Comparison of ENCODE assay signal across 34 mouse cellular contexts in the genomic region with DNA sequence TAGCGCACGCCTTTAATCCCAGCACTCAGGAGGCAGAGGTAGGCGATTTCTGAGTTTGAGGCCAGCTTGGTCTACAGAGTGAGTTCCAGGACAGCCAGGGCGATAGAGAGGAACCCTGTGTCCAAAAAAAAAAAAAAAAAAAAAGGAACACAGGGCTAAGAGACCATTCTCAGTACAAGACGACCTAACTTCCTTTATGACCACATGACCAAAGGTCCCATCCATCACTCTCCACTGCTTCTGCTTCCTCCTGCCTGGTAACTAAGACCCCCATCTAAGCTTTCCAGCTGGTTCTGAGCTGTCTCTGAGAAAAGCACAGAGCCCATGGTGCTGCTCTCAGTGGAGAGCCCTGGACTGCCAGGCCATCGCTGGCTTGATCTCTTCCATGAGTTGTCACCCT. TPM values are rescaled to one million over a fixed set of nuclear protein-coding genes. Genes with fewer than 3 reads are reported as not detected.
DNase-seq lines count a peak whose midpoint lies in the region; ATAC-seq and TF ChIP-seq lines count a peak whose summit lies in the region.
"Had no signal": no experiment of that assay in that cellular context is flagged by ENCODE, and none has a peak within 500 bp of the region (broad histone marks: within the 10 kb centered on the region; RNA-seq: fewer than 3 reads in every experiment).

No protein-coding gene starts in this region.

- H3K27ac ChIP-seq in kidney, embryonic 16.5 days (ENCODE audit: low read length), result no peak overlapping the region
- H3K27ac ChIP-seq in bone marrow macrophage, adult 2 months (ENCODE audit: insufficient read depth, low read depth, low read length), result peak overlapping the region; percentile 69
- H3K27ac ChIP-seq in macrophage, result peak overlapping the region; percentile 46
- H3K27ac ChIP-seq in left cerebral cortex, adult 2 months, result no peak overlapping the region
- no peak overlapping the region for H3K27ac ChIP-seq in neural tube, embryonic 15.5 days (replicated peaks)
- H3K27ac ChIP-seq: embryonic facial prominence, embryonic 12.5 days; heart, adult 2 months; heart, embryonic 15.5 days; hindbrain, embryonic 15.5 days; kidney, embryonic 15.5 days; limb, embryonic 13.5 days; liver, embryonic 12.5 days; neural tube, embryonic 12.5 days had no signal

- peaks cover 25% of the 10 kb centered on the region for H3K36me3 ChIP-seq in kidney, embryonic 16.5 days (ENCODE audit: insufficient read depth, low read length)
- peaks cover 15% of the 10 kb centered on the region for H3K36me3 ChIP-seq in macrophage (ENCODE audit: inconsistent target)
- H3K36me3 ChIP-seq in neural tube, embryonic 15.5 days, result peaks cover 13% of the 10 kb centered on the region

- DNase-seq in kidney, adult 18-20 months, result no peak
- DNase-seq in left cerebral cortex, adult 2 months (ENCODE audit: extremely low spot score in 1 of 2, low spot score in 2 of 2), result no peak
- DNase-seq: adrenal gland, adult 2 months; adrenal gland, postnatal 36 days; B cell, adult 2 months; cerebellum, adult 2 months; cerebellum, postnatal 25 days; embryo, embryonic 11 days; gastrocnemius, postnatal 36 days; heart, adult 2 months; heart, postnatal 36 days; kidney, adult 11 months; liver, postnatal 0 days; lung, postnatal 4 days; right cerebral cortex, postnatal 14 days; thymus, postnatal 4 days had no signal

- TF ChIP-seq CTCF in bone marrow macrophage, adult 2 months (IDR thresholded peaks at IDR 0.05; ENCODE audit: low read depth, low read length), result no peak
- no peak for TF ChIP-seq CTCF in left cerebral cortex, adult 2 months (IDR thresholded peaks at IDR 0.05)

- H3K9ac ChIP-seq in kidney, embryonic 16.5 days (replicated peaks; ENCODE audit: low read length), result 0 out of 2 replicates have a peak overlapping the region, but pooled peaks have one; percentile 38
- no peak overlapping the region for H3K9ac ChIP-seq in neural tube, embryonic 15.5 days (replicated peaks)
- H3K9ac ChIP-seq: embryonic facial prominence, embryonic 12.5 days; heart, embryonic 15.5 days; hindbrain, embryonic 15.5 days; kidney, embryonic 15.5 days; limb, embryonic 13.5 days; liver, embryonic 12.5 days; liver, postnatal 0 days; neural tube, embryonic 12.5 days had no signal

- H3K4me3 ChIP-seq in kidney, embryonic 16.5 days (ENCODE audit: low read length), result no peak overlapping the region
- H3K4me3 ChIP-seq in bone marrow macrophage, adult 2 months (ENCODE audit: insufficient read depth, low read length), result no peak overlapping the region
- no peak overlapping the region for H3K4me3 ChIP-seq in macrophage (ENCODE audit: inconsistent target)
- H3K4me3 ChIP-seq in left cerebral cortex, adult 2 months, result no peak overlapping the region
- no peak overlapping the region for H3K4me3 ChIP-seq in neural tube, embryonic 15.5 days (replicated peaks)
- H3K4me3 ChIP-seq: embryonic facial prominence, embryonic 12.5 days; heart, adult 2 months; heart, embryonic 15.5 days; hindbrain, embryonic 15.5 days; kidney, embryonic 15.5 days; limb, embryonic 13.5 days; liver, embryonic 12.5 days; myocyte; neural tube, embryonic 12.5 days had no signal

- 63% methylated on average over 6 of the region's 6 CpGs for WGBS in kidney, embryonic 16.5 days
- WGBS in macrophage (ENCODE audit: missing documents), result 45% methylated on average over 6 of the region's 6 CpGs
- 72% methylated on average over 6 of the region's 6 CpGs for WGBS in neural tube, embryonic 15.5 days

- no peaks in the 10 kb centered on the region for H3K27me3 ChIP-seq in kidney, embryonic 16.5 days (ENCODE audit: insufficient read depth, low read length)
- H3K27me3 ChIP-seq in neural tube, embryonic 15.5 days (replicated peaks), result no peaks in the 10 kb centered on the region
- H3K27me3 ChIP-seq: embryonic facial prominence, embryonic 12.5 days; heart, embryonic 15.5 days; hindbrain, embryonic 15.5 days; kidney, embryonic 15.5 days; limb, embryonic 13.5 days; liver, embryonic 12.5 days; neural tube, embryonic 12.5 days had no signal

- TF ChIP-seq POLR2A in bone marrow macrophage, adult 2 months (IDR thresholded peaks at IDR 0.05; ENCODE audit: borderline replicate concordance, low read depth, low read length), result no peak

- ATAC-seq in kidney, embryonic 16.5 days (ENCODE audit: low FRiP score, low TSS enrichment), result no peak
- ATAC-seq in neural tube, embryonic 15.5 days (ENCODE audit: low FRiP score), result no peak
- ATAC-seq in megakaryocyte-erythroid progenitor cell, adult 5-6 weeks (replicated peaks; ENCODE audit: low FRiP score, low TSS enrichment, poor library complexity, severe bottlenecking), result no peak
- ATAC-seq: activated CD4-positive, CD25-positive, alpha-beta regulatory T cell, adult 4 months; forebrain, embryonic 14.5 days; inflammation-experienced regulatory T-cells, adult 6 months; liver, embryonic 12.5 days; liver, postnatal 0 days; midbrain, embryonic 16.5 days had no signal

- peaks cover 18% of the 10 kb centered on the region for H3K4me1 ChIP-seq in kidney, embryonic 16.5 days (ENCODE audit: insufficient read depth, low read length)
- peaks cover 41% of the 10 kb centered on the region for H3K4me1 ChIP-seq in bone marrow macrophage, adult 2 months (ENCODE audit: control insufficient read depth, insufficient read depth, low read length)
- H3K4me1 ChIP-seq in neural tube, embryonic 15.5 days, result peaks cover 22% of the 10 kb centered on the region
- H3K4me1 ChIP-seq: embryonic facial prominence, embryonic 12.5 days had no signal

- H3K4me2 ChIP-seq in kidney, embryonic 16.5 days (replicated peaks; ENCODE audit: low read depth, low read length), result no peak overlapping the region
- H3K4me2 ChIP-seq in neural tube, embryonic 15.5 days, result no peak overlapping the region
- H3K4me2 ChIP-seq: embryonic facial prominence, embryonic 12.5 days; heart, embryonic 15.5 days; hindbrain, embryonic 15.5 days; kidney, embryonic 15.5 days; limb, embryonic 13.5 days; liver, embryonic 12.5 days; midbrain, embryonic 11.5 days; neural tube, embryonic 12.5 days had no signal

- peaks cover 100% of the 10 kb centered on the region for H3K79me2 ChIP-seq in macrophage (ENCODE audit: inconsistent target)

- no peaks in the 10 kb centered on the region for H3K9me3 ChIP-seq in kidney, embryonic 16.5 days (ENCODE audit: low read length)
- H3K9me3 ChIP-seq in neural tube, embryonic 15.5 days (replicated peaks), result no peaks in the 10 kb centered on the region
- H3K9me3 ChIP-seq: embryonic facial prominence, embryonic 12.5 days; heart, embryonic 15.5 days; hindbrain, embryonic 15.5 days; kidney, embryonic 15.5 days; limb, embryonic 13.5 days; liver, embryonic 12.5 days; neural tube, embryonic 12.5 days had no signal

- intact Hi-C loops in left cerebral cortex, adult 2 months (cut with DNase I), result no loop called here

RNA-seq across cellular contexts. Expression of gene Spen, which starts 26.3 kb away (rescaled TPM):
- polyA plus RNA-seq in kidney, embryonic 16.5 days (2015; fragmentation: Nextera tagmentation; extraction: Ambion mirVana), result 9.3 and 10.5 TPM in 2 replicates
- polyA plus RNA-seq in bone marrow macrophage, adult 2 months (2012; ENCODE audit: insufficient read depth, insufficient read length, missing spikeins), result 23.6 and 29.2 TPM in 2 replicates
- total RNA-seq in macrophage (2018; cell fraction: chromatin; rRNA removed), result 100 to 1,000 TPM in 24 of 26 experiments, 10 to 100 TPM in 2; 68.8 to 720 (median 236) TPM
- total RNA-seq in macrophage (2018; cell fraction: cytosol; rRNA removed), result 10 to 100 TPM; 19.1 to 56.6 (median 39.3) TPM
- total RNA-seq in macrophage (2018; cell fraction: nucleus; rRNA removed), result 100 to 1,000 TPM in 19 of 26 experiments, 10 to 100 TPM in 7; 47.8 to 495 (median 124) TPM
- polyA plus RNA-seq in macrophage (2018), result 18.2 to 31.4 TPM (median 19.2 TPM) in 3 replicates
- 10 to 100 TPM; 68.0 to 73.2 TPM for total RNA-seq in left cerebral cortex, adult 2 months (2021)
- 13.4 and 13.7 TPM in 2 replicates for polyA plus RNA-seq in neural tube, embryonic 15.5 days (2015; fragmentation: Nextera tagmentation; extraction: Ambion mirVana)
- total RNA-seq in megakaryocyte-erythroid progenitor cell, adult 5-6 weeks (2014; fragmentation: Nextera tagmentation), result 64.2 and 81.5 TPM in 2 replicates
- 21.1 and 40.5 TPM in 2 replicates for total RNA-seq in megakaryocyte-erythroid progenitor cell, adult 5-6 weeks (2017)

Comparison
In these comparisons a context has a peak if more than half of its experiments do, and no peak if none do; other contexts are left out.
1. H3K27ac ChIP-seq: peak in bone marrow macrophage, adult 2 months (single experiment) and macrophage (single experiment); none in kidney, embryonic 16.5 days (single experiment), left cerebral cortex, adult 2 months (single experiment) and neural tube, embryonic 15.5 days (single experiment).